Mouse (Mus musculus) cerebellum, adult 9-10 months (tissue): ENCODE data around the gene Snrpb2.

Experiments used
- DNase-seq: peaks from one replicate; pipeline ENCODE4 v3.0.0; 2022

The Snrpb2 gene

DNA sequence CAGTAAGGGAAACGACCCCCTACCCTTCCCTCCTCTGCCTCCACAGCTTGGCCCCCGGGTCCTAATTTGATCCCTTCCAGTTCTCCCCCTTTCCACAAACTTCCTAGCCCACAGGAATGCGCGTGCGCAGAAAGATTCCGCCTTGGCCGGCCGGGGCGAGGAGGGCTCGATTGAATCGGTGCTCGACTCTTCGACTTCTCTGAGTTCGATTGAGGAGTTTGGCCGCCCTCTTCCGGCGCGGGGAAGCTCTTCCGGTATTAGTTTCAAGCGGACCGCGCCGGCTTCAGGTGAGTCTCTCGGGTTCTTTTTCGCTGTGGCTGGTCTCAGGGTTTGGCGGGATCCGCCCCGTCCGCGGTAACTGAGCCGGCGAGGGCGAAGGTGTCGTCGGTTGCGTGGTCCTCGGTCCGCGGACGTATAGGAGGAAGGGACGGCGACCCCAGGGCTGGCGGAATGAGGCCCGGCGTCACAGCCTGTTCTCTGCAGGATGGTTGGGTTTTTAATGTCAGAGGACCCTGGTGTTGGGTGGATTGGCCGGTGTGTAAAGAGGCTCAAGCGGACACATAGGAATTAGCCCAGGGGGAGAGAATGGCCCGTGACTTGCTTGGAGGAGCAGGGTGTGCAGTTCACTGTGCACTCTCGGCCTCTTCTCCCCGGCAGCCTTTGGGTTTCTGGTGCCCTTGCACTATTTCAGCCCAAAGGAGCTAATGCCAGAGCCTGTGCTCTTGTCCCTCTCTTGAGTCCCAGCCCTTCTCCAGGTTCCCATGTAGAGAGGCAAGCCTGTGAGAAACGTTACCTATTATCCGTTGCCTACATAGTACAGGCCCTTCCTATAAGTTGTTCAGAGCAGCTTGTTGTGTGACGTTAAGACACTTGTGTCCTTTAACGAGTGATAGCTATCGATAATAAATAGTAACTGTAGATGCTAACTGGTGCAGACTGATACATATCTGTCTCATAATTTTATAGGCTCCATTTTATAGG lies at the start of gene Snrpb2:
Gene Snrpb2, plus strand, starts transcription at position 228 of the 981 bp plus-strand sequence.
- DNase-seq, result peak; percentile 86

DNA sequence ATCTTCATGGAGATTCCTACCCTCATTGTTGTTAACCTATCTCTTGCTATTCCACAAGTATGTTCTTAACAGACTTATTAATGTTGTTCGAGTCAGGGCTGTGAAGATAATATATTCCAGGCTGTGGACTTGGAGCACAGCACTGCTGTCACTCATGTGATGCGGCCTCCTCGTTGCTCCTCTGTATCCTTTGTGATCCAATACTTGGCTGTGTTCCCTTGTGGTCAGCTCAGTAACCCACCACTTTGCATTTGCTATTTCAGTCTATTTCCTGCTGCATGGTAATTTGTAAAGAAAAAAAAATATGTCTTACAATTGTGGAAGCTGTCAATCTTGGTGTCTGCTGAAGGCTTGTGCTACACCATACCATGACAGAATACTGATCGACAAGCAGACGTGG lies 49.8 kb upstream of the Snrpb2 start:
- no peak for DNase-seq

DNA sequence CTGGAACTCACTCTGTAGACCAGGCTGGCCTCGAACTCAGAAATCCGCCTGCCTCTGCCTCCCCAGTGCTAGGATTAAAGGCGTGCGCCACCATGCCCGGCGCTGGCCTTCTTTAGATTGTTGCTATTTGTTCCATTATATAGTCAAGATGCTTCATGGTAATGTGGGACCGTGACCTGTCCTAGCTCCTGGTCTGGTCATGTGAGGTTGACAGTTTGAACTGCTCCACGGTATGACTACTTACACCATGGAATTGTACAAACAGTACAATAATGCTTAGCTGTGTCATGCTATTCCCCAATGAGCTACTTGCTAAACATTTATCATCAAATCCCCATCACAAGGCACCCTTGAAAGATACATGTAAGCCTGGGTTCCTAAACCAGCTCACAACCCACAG lies 44.8 kb upstream of the Snrpb2 start:
- DNase-seq, result no peak

DNA sequence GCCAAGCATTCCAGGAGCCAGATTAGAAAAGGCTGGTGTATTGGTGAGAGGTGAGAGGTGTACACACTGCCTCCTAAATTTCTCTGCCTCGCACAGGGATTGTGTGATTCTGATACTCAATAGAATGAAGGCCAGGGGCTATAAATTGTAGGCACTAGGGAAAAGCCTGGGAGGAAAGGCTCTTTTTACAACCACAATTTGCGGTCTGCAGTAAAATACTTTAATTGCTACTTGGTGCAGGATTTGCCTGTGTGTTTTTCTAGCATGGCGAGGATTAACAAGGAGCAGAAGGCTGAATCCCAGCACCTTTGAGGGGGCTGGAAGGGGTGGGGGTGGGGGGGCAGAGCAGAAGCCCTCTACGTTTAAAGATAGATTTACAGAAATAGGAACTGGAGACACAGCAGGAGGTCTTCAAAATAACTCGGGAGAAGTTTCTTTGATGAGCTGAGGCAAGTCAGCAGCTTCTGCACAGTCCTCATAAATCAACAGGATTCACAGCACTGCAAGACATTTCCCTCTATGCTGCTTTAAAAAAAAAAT lies 44.2 kb upstream of the Snrpb2 start:
- DNase-seq, result no peak

DNA sequence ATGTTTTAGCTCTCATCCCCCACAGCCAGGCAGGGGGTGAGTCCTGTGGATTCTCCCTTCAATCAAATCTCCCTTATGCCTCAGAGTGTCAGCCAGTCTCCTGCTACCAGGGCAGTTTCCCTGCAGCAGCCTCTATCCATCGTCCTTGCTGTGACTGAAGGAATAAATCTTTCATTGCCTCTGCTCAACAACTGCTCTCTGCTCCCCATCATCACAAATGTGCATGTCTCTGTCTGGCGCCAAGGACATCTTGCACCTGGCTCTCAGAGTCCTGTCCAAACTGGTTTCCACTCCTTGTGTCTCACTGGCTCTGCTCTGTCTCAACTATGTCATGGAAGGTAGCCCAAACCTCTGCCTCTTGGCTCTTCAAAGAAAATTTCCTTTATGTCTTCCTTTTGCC lies 43.1 kb upstream of the Snrpb2 start:
- DNase-seq, result no peak

DNA sequence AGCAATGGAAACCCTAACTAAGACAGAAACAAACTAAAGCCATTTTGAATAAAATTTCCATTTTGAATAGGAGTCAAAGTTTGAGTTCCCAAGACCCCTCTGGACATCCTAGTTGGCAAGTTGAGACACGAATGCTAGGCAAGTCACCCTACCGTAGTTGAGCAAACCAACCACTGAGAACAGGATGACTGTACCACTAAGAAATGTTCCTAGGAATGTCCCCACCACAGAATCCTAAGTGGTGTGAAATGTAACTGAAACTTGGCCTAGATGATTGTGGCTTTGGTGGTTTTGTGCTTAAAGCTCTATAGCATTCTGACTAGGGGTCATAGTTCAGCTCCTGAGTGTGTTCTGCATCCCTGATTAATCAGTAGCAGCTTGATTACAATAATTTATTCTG lies 39.5 kb upstream of the Snrpb2 start:
- no peak for DNase-seq

DNA sequence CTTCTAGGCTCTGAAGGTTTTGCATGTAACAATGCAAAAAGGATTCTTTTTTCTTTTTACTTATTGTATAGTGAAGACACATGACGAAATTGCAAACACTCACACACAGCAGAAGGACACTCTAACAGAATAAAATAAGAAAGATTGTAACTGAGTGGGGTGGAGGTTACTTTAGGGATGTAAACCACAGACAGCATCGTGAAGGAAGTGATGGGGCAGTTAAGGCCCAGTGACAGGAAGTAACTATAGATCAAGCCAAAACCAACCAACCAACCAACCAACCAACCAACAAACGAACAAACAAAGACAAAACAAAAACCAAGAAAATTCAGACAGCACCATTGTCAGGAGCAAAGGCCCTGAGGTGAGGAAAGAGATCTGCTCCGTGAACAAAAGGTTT lies 38.6 kb upstream of the Snrpb2 start:
- DNase-seq, result no peak

DNA sequence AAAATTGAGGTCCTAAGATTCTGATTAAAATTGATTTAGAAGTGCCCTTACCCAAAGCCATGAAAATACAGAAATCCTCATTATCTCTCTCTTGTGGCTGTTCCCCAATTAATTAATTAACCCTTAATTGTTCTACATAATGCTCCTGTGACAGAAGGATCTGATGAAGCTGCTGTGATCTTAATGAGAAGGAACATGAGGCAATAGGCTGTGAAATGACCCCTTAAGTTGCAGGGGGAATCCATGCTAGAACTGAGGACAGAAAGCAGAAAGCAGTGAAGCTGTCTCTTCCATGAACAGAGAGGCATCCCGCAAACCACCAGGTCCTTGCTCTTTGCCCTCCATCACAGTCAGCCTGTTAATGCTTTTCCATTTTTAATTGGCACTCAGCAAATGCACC lies 31.6 kb upstream of the Snrpb2 start:
- no peak for DNase-seq

DNA sequence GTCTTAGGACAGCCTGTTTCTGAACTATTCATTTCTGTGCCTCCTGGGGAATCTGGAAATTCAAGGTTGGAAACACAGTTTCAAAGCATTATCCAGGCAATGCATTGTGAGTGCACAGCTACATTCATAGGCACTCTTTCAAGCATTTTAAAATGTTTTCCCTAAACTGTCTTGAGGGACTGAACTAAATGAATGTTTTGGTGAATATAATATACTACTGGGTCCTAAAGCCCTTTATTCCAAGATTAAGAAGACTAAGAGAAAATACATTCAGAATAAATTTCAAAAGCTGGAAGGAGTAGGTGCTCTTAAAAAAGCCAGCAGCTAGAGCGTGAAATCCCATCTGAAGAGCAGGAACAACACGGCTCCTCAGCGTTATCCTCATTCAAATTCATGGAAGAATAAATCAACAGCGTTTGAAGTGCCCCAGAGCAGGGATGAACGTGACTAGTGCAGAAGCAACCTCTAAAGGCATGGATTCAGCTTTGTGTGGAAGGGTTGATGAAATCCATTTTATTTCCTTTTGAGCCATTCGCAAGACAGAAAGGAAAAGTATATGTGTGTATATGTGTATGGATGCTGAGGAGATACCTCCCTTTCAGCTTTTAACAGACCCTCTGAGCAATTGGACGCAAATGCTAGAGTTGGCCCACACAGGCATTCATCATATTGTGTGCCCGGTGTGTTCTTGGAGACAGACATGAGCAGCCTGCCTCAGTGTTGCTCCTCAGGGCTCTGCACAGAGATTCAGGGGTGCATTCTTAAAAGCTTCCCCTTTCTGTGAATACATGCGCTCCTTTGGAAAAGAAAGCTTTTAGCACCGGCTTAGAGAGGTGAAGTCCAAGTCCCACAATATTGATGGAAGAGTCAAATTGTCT lies 30.2 kb upstream of the Snrpb2 start:
- DNase-seq, result no peak

DNA sequence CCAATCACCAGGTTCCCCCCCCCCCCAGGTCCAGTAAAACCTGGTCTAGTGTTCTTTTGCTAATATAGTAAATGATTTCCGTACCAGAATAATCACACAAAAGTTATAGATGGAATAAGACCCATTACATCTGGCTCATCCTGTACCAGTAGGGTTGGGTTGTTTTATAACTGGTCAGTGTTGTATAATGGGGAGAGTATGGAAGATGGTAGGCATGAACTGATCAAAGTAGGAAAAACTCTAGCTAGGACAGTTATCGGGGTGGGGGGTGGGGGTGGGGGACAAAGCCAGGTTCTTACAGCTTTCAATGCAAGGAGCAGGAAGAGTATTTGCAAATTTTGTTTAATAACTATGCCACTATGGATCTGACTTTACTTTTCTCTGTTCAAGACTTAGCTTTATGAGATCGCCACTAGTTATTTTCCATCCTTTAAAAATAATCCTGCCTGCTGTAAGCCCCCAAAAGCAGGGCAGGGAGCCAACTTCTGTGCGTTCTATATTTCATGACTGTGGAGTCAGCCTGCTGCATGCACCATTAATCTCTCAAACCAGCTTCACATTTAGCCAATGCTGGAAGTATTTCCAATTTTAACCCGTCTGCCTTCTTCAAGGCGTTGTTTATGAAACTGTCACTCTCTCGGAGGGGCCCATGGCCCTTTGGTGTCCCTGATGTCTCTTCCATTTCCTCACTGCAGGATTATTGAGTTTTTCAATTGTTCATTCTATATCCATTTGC lies 28.3 kb upstream of the Snrpb2 start:
- no peak for DNase-seq

DNA sequence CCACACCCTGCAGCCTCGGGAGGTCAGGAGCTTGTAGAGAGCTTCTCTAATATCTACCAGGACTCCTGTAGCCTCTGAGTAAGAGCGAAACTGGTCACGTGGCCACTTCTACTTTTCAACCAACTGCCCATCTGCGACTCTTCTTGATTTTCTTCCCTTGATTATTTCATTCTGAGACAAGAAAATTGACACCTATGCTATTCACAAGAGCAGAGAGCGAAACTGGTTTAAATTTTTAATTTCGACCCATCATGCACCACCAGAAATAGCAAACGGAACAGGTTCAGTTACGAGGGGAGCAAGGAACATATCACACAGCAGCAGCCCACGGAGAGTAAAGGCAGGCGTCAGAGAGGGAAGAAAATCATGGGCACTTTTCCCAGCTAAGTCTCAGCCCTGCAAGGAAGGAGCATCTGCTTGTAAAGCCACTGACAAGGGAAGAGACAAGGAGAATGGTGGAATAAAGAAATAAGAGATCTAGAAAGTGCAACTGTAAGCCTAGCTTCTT lies 27.7 kb upstream of the Snrpb2 start:
- DNase-seq, result no peak

DNA sequence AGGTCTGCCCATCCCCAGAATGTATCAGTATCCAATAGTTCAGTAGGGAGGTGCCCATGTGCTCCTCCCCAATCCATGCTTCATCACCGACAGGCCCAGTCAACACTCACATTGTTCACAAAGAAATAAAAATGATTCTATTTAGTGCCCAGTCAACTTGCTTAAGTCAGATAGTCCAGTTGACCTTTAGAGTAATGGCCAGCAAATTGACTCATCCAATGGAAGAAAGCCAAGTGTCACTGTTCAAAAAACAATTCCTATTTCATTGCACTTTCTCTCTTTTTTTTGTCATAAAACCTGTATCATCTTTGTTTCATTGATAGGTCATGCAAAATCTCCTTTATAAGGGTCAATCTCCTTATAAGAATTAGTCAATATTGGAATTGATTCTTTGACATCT lies 21.2 kb upstream of the Snrpb2 start:
- DNase-seq, result no peak

DNA sequence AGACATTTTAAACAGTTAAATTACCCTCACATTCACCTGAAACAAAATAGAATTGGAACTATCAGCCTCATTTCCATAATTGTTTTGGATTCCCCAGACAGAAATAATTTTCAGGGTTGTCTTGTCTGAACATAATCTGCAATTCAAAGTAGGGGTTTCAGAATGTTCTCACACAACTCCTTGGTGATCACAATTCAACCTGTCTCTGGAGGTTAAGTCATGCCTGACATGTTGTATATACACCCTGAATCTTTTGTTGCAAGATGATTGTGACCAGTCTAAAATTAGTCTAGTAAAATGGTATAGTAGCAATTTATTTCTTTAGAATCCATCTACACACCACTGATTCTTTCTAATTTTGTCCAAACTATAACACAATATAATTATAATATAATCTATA lies 7.6 kb upstream of the Snrpb2 start:
- DNase-seq, result no peak

DNA sequence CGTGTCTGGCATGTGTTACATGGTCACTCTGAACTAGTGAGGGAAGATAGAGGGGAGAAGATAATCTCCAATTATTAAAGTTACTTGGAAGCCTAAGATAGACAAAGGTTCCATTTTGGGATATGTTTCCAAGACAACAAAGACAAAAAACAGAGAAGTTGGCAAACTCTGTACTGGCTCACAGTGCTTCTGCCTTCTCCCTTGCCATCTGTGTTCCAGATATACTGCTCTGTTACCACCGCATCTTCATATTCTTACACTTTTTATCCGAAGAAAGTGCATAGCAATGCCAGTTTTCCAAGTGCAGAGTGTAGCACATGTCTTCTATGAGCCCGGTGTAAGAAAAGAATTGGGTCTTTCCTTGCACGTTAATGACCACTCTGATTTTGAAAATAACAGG lies 6.1 kb upstream of the Snrpb2 start:
- DNase-seq, result no peak

DNA sequence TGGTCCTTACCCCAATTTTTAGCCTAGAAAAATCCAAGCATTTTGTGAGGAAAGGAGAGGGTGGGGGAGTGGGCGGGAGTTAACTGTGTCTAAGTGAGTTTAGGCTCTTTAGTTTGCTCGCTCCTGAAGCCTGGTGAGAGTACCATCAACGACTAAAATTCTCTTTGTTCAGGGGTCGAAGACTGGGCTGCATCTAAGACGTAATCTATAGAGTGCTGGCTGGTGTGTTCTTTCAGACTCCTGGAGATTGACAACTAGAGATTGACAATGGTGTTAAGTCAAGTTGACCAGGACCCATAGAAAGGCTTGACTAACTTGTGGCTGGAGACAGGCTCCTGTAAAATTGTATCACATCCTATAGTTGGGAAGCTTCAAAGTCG lies 417 bp upstream of the Snrpb2 start:
- no peak for DNase-seq

DNA sequence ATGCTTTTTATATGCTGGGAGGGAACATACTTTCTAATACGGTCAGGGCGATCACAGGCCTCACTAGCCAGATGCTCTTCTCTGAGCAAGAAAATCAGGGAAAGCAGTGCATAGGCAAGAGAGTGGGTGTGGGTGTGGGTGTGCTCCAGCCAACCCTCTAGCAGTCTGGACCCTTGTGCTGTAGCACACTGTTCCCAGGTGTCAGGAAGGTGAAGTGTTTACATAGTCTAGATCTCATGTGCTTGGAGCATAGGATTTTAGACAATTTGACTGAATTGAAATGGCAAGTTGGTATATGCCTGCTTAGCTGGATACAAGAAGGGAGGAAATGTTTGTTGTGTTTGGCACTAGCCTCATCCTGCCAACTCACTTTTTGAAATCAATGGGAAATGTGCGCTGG lies 3.1 kb downstream of the Snrpb2 start:
- DNase-seq, result no peak

DNA sequence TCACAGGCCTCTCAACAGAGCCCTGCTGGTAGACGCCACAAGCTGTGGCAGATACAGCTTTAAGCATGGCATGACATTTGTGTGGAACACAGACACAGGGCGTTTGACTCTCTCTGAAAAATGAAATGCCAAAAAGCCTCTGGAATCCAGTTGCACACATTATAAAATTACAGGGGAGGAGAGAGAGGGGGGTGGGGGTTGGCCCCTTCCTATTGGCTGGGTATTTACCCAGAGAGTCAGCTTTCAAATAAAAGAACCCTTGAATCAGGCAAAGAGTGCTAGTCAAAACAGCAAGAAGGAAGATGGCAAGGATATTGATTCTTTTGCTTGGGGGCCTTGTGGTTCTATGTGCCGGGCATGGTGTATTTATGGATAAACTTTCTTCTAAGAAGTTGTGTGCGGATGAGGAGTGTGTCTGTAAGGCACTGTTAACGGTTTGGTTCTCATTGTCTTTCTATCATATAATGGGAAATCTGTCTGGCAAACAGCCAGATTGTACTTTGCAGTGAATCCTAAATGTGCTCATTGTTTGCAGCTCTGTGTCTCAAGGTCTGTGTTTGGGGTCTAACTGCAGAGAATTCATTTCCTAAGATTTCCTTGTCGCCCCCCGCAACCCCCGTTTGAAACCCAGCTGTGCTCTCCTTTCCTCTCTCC lies 15.5 kb downstream of the Snrpb2 start, which contains the start of gene Otor:
Gene Otor, plus strand, starts transcription at position 276 of the 654 bp plus-strand sequence.
- no peak for DNase-seq

DNA sequence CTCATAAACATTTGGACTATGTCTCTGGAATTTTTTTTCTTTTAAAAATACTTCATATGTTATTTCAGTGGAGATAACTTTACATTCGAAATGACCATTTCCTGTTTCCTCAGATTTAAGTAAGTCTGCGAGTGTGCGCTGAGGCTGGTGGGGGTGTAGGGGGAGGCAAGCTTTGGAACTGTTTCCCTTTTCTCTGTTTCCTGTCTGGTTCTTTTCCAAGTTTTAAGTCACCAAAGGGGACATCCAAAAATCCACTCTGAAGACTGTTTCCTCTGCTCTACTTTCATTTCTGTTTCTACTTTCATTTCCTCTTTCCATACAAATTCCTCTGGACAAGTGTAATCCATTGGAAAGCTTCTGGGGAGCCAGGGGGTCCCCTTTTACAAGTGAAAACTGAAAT lies 18.9 kb downstream of the Snrpb2 start:
- DNase-seq, result no peak

DNA sequence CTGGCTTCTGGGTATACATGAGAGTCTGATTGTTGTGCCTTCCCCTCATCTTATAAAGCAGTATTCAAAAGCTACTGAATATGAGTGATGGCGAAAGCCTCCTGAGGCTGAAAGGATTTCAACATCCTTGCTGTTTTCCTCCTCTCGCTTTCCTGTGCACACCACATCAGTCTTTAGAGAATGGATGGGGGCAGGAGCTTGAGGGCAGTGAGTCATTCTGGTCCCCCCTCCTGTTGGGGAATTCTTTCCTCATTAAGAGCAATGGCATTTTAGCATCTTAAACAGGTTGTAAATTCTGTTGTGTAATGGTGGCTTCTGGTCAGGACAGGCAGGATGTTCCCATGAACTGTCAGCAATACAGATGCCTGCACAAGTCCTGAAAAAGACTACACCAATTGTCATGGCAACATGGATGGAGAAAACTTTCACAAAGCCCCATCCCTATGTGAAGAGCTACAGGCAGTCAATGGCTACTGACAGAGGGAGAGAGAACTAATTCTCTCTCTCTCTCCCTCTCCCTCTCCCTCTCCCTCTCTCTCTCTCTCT lies 22.1 kb downstream of the Snrpb2 start:
- no peak for DNase-seq

DNA sequence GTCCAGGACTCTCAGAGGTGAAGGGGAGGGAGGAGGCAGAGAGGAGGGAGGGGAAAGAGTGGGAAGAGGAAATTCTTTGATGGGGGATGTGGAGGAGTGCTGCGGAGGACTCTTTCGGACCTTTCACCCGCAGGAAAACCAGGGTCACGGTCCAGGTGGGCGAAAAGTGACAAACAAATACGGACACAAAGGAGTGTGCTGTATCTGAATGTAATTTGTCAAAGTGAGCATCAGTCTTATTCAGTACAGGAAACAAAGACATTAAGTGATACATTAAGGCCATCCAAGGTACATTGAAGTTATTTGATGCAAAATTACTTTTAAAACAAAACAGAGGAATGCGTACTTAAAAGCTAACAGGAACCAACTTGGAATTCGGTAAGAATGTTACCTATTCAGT lies 27.0 kb downstream of the Snrpb2 start:
- DNase-seq, result no peak

DNA sequence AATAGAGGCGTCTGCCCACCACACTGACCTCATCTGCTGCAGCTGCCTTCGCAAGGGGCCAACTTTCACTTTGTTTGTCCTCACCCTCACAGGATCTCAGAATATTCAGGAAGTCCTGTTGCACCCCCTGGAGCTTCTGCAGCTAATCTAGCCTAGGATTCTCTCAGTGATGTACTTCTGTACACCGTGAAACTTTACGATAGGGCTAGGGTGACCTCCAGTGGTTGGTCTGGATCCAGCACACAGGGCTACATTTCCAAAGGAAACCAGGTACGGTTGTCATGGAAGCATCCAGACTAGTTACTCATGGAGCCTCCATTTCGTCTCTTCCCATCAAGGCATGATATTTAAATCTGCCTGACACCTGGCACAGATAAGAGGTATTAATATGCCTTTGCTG lies 30.9 kb downstream of the Snrpb2 start:
- DNase-seq, result peak; percentile 24

DNA sequence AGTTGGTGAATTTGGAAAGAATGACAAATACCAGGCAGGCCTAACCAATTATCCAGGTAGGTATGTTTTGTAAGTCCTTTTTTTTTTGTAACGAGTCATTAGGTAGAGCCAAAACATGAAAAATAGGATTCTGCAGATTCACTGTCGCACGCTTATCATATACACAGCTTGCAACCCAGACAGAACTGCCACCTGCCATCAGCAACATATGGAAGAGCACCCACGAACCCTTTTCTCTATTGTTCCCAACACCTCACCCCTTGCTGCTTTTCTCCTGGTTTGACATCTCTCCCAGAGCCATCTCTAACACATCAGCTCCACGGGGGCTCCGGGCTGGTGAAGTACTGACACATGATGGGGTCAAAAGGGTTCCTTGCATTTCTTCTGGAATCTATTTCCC lies 31.9 kb downstream of the Snrpb2 start:
- no peak for DNase-seq
